Mouse (Mus musculus) G1E (cell line): ENCODE results near the gene Gm9913.

Source experiments
- CTCF ChIP-seq: IDR thresholded peaks from 2 replicates; pipeline ENCODE4 v1.5.1; 2012; ENCODE audit warnings: low read depth, low read length, inconsistent platforms, mixed read lengths
- GATA1 ChIP-seq: IDR thresholded peaks from 2 replicates; pipeline ENCODE4 v1.6.1; 2012; ENCODE audit warnings: borderline replicate concordance, low read length, inconsistent platforms, mixed read lengths
- GATA2 ChIP-seq: IDR thresholded peaks from 2 replicates; pipeline ENCODE4 v1.6.1; 2012; ENCODE audit warnings: low read depth, low read length, inconsistent platforms, borderline replicate concordance
- POLR2AphosphoS5 ChIP-seq: IDR thresholded peaks from 2 replicates; pipeline ENCODE4 v1.6.1; 2012; ENCODE audit warnings: low read depth, low read length, inconsistent platforms; ENCODE audit not compliant: insufficient replicate concordance

GRCm38 (mm10) chr2:125512544-125512943 lies 7.7 kb downstream of the Gm9913 start:
- TF ChIP-seq CTCF (no peak), POLR2AphosphoS5 (no peak), GATA2 (no peak), GATA1 (no peak)
